Mouse (Mus musculus): ENCODE data around the gene Ifitm3.

The Ifitm3 gene

DNA sequence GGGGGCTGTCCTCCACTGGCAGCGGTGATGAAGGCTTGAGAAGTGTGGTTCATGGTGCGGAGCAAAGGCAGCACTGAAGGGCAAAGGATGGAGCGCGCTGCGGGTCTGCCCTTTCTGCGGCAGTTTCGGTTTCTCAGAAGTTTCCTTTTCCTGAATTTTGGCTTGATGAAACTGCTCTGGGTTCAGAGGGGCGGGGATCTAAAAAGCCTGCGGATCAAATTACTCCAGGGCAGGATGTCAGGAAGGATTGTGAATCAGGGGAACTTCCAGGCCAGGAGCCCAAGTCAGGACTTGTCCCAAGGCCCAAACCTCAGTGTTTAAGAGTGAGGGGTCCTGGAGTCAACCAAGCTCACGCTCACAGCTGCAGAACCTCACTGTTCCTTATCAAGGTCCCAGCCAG is at the start of gene Ifitm3:
TSS of gene Ifitm3 (minus strand) at position 178 of the 400 bp plus-strand sequence.
- DNase-seq (ENCODE audit: low read depth in 2 of 2, low spot score in 2 of 2), result no peak

DNA sequence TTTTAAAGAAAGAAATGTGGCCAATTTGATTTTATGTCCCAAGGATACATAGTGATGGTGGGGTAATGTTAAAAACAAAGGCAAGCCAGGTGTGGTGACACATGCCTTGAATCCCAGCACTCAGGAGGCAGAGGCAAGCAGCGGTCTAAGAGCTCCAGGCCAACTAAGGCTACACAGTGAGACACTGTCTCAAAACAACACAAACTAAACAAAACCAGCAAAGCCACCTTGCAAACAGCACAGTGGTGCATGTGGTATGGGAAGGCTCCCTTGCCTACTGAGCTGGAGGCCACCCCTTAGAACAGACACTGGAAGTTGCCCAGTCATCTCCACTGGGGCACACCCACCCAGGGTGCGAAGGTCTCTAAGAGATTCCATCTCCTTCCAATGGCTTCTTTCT is 49.4 kb upstream of the Ifitm3 start:
- no peak for DNase-seq (ENCODE audit: low read depth in 2 of 2, low spot score in 2 of 2)

DNA sequence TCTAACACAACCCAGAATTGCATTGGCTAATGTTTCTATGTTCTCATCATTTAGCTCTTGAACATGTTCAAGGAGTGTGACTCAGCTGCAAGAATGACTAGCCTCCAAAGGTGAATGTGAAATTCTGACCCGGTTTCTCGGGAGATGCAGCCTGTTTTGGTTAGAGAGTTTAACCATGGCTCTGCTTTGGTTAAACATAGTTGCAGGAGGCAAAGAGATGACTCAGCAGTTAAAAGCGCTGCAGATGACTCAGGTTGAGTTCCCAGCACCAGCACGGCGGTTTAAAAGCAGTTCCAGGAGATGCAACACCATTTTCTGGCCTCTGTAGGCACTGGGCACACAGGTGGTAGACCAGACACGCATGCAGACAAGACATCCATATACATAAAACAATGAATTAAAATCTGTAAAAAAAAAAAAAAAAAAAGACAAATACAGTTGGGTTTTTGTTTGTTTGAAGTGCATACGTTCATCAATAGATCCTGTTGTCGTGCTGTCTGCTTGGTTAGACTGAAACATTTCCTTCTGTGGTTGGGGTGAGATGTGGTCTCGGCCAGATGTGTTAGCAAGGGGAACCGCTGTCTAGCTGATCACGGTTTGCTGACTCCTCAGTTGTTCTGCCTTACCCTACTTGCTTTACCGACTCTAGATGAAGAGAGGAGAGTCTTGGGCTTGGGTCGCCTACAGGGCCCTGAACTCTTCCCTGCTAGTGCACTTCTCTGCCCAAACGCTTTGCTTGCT is 48.2 kb upstream of the Ifitm3 start:
- peak in 1 of 2 experiments; percentile 38 for DNase-seq (ENCODE audit: low read depth in 2 of 2, low spot score in 2 of 2)

DNA sequence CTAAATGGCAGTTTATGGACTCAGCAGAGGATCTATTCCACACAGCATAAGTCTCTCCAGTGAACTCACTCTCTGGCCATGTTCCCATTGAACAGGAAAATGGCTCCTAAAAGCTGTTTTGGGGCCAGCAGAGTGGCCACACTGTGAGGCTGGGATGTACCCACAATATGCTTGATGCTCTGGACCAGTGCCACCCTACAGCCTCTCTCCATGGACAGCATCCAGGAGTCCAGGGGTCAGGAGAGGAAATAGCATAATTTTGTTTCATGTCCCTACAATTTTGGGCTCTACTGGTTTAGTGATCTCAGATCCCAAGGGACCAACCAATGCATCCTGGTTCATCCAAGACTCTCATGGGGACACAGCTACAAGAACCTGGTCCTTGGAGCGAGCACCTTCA is 47.0 kb upstream of the Ifitm3 start:
- no peak for DNase-seq (ENCODE audit: low read depth in 2 of 2, low spot score in 2 of 2)

DNA sequence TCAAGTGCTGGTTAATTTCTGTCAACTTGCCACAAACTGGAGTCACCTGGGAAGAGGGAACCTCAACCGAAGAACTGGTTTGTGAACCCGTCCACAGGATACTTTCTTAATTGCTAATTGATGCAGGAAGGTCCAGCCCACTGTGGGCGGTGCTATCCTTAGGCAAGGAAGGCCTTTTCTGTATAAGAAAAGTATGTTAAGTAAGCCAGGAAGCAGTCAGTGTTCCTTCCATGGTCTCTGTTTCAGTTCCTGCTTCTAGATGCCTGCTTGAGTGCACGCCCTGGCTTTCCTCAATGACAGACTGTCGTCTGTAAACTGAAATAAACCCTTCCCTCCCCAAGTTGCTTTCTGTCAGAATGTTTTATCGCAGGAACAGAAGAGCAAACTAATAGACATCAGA is 46.4 kb upstream of the Ifitm3 start:
- no peak for DNase-seq (ENCODE audit: low read depth in 2 of 2, low spot score in 2 of 2)

DNA sequence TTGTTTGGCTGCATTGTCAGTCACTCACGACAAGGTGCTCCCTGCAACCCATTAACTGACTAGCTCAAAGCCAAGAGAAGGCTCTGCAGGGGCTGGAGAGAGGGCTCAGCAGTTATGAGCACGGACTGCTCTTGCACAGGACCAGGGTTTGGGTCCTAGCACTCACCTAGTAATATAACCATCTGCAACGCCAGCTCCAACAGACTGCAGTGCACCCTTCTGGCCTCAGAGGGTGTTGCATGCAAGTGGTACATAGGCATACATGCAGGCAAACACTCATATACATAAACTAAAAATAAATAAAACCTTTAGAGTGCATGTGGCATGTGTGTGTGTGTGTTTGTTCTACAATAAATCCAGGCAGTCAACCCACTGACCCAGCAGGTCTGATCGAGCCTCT is 45.2 kb upstream of the Ifitm3 start:
- DNase-seq (ENCODE audit: low read depth in 2 of 2, low spot score in 2 of 2), result no peak

DNA sequence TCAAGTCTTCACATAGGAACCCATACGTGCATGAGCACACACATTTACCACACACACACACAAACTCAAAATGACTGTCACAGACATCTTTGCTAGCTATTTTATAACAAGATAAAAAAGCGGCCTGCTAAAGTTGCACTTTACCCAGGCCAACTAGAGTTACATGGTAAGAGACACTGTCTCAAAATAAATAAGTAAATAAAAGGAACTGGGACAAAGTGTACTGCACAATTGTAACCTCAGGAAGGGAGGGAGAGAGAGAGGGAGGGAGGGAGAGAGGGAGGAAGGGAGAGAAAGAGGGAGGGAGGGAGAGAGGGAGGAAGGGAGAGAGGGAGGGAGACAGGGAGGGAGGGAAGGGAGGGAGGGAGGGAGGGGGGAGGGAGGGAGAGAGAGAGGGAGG is 41.9 kb upstream of the Ifitm3 start:
- DNase-seq (ENCODE audit: low read depth in 2 of 2, low spot score in 2 of 2), result no peak

DNA sequence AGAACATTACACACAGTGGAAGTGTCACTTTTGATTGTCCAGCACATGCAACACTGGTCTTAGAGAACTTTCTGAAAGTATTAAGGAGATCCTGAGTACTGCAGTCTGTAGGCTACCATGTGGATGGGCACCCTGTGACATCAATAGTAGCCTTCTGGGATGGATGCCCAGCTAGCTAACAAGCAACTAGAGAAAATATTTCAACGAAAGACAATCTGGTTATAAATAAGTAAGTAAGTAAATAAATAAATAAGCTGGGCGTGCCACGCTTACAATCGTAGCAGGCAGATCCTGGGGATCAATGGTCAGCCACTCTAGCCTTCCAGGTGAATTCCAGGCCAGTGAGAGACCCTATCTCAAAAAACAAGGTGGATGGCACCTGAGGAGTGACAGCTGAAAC is 41.4 kb upstream of the Ifitm3 start:
- DNase-seq (ENCODE audit: low read depth in 2 of 2, low spot score in 2 of 2), result no peak

DNA sequence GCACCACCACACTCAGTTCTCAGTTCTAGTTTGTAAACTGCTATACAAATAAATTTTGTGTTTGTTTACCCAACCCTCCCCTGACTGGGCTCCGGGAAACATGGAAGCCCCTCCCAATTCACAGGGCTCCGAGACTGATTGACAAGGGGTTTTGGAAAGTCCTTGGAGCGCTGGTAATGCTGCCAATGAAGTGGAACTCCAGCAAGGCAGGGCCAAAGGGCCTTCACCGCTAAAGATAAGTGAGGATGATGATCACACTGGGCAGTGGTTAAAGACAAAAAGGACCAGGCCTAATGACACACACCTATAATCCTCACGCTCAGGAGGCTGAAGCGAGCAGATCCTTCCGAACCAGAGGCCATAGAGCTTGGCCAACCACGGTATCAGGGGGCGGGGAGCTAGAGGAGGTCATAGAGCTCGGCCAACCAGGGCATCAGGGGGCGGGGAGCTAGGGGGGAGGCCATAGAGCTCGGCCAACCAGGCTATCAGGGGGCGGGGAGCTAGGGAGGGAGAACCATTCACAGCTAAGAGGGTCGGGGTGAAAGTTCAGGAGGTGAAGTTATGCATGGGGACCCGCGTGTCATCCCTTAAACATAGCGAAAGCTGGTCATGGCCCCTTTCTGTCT is 40.6 kb upstream of the Ifitm3 start:
- DNase-seq (ENCODE audit: low read depth in 2 of 2, low spot score in 2 of 2), result no peak

DNA sequence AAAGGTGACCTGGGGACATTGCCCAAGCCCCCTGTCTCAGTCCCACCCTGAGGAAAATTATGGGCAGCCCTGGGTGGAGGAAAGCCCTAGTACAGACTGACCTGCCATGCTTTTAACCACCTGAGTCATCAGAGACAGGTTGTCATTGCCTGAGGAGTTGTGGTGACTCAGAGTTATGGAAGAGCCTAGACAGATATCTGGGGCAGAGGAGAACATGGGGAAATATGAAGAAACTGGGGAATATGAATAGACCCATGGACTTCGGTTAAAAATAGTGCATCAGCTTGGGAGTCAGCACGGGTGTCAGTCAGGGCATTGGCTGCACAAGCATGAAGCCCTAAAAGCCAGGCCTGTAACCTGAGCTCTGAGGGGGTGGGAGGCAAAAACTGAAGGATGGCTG is 38.8 kb upstream of the Ifitm3 start:
- DNase-seq (ENCODE audit: low read depth in 2 of 2, low spot score in 2 of 2), result no peak

DNA sequence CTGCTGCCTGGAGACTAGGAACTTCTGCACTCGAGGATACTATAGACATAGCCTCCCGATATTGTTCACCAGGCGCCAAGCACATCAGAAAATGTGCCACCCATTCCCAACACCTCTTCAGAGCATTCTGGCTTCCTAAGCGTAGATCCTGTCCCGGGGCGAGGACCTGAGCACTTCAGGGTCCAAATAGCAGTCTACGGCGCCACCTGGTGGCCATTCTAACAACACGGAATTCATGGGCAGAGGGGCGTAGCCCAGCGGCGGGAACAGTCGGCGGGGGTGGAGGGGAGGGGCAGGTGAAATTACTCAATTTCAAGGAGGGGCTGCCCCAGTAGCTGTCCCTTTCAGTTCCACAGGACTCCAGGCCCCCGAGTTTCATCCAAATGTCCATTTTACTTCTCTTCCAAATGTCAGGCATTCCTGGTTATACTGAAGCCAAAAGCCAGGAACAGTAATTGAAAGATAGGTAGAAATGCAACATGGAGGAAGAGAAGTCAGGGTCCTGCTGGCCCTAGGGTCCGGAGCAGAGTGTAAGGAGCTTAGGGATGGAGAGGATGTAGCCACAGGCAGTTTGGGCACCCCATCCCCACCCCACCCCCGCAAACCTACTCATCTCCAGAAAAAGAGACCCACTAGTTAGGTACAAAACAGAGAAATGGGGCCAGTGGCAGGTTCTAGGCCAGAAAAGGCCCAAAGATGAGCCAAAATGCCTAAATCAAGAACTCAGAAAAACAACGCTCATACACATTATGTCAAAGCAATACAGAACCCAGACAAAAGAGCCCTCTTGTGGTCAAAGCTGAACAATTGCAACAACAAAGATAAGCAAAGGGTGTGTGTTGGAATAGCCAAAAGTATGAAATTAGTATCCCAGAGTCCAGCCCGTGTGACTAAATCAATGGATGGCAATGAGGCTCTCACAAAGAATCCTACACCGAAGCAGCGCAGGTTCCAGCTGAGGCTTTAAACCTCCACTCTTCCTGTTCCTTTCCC is 38.0 kb upstream of the Ifitm3 start:
- peak; percentile 82 to 85 for DNase-seq (ENCODE audit: low read depth in 2 of 2, low spot score in 2 of 2)

DNA sequence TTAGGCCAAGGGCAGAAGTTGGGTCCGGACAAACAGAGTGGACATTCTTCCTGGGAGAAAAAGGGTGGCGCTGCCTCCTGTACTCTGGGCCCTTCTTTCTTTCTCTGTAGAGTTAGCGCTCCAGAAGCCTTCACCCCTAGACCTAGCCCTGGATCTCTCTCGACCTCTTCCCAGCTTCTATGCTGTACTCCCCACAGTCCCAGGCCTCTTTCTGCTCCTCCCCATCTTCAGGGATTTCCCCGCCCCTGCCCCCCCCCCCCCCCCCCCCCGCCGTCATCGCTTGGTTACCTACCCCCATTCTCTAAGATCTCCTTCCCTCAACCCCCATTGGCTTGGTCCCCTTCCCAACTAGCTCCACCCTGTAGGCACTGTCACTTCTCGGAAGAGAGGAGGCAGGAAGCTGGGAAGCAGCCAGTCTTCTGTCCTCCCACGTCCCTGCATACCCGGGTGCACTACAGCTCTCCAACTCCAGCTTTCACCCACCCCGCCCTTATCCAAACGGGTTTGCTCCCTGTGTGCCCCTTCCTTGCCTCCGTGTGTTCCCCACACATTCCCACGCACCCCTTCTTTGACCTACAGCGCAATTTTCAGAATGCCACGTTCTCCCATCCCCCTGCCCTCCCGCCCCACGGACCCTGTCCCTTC is 37.1 kb upstream of the Ifitm3 start:
- no peak for DNase-seq (ENCODE audit: low read depth in 2 of 2, low spot score in 2 of 2)

DNA sequence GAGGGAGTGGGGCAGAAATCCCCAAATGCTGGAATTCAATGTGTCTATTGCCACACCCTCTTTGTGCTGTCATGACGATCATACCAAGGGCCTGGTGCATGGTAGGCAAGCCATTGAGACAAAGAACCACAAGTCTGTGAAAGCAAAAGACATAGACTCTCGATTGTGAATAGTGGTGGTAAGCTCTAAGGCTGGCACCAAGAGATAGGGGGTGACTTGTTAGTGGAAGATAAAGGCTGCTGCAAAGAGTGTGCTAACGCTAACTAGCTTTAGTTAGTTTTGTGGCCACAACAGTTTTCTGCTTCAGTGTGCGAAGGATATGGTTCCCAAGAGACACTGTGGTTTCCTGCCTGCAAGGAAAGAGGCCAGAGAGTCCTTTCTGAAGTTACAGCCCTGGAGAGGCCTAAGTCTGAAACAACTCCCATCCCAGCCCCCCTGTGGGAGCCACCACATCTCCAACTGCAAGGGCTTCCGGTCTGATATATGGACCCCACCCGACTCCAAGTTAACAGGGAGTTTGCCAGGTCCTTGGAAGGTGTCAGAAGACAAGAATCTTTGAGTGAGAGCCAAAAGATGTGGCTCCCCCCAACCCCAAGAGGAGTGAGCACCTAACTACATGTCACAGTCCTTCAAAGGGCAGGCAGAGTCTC is 36.5 kb upstream of the Ifitm3 start:
- no peak for DNase-seq (ENCODE audit: low read depth in 2 of 2, low spot score in 2 of 2)

DNA sequence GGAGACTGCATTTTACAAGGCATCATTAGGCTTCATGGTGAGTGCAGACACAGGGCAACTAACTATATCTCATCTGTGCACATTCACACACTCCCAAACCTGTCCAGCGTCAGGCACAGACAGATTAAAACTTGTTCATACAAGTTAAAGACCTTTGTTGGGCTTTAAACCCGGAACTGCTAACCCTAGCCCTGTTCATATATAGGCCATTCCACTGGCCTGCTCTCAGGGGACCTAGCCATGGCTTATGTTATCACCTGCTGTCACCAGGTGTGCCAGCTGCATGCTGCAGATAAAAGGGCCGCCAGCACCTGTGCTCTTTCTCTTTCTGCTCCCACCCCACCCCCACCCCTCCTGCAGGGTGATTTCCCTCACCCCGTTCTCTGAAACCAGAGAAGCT is 32.0 kb upstream of the Ifitm3 start:
- no peak for DNase-seq (ENCODE audit: low read depth in 2 of 2, low spot score in 2 of 2)

DNA sequence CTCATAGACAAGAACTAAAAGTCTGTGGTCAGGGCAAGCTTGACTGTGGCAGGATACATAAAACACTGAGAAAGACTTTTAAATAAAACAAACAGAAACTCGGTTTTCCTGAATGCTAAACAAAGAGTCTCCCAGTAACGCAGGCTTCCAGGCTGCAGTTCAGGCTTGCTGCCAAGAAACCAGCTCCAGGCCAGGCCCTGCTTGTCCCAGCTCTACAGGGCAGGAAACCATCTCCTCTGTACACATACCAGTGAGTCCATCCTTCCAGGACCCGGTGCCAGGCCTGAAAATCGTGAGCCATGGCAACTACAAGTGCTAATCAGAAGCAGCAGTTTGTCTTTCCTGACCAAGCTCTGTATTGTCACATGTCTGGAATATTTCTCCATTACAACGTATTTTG is 31.1 kb upstream of the Ifitm3 start:
- no peak for DNase-seq (ENCODE audit: low read depth in 2 of 2, low spot score in 2 of 2)

DNA sequence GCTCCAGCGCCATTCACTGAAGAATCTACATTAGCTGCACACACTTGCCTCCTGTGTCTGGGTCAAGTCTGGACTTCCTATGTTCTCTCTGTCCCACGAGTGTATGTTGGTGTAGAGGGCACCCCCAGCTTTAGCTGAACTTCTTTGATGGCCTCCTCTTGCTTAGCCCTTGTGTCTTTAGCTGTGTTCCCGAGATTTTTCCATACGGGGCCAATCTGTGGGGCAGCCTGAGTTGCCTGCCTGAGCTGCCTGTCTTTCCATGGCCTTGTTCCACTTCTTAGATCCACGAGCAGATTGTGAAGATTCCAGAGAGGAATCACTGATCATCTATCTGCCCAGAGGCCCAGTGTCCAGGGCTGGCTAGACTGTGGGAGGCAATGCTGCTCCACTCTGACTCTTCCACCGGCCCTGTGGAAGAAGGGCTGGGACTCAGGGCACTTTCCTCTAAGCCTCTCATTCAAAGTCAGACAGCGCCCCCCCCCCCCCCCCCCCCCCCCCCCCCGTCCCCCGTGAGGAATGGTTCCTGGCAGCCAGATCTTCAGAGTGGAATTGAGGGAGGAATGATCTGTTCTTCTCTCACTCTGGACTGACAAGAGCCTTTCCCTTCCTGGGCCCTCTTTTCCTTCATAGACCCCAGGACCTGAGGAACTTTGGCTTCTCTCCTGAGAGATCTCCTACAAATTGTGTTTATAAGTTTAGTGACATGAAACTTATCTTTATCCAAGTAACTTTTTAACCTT is 30.5 kb upstream of the Ifitm3 start:
- no peak for DNase-seq (ENCODE audit: low read depth in 2 of 2, low spot score in 2 of 2)

DNA sequence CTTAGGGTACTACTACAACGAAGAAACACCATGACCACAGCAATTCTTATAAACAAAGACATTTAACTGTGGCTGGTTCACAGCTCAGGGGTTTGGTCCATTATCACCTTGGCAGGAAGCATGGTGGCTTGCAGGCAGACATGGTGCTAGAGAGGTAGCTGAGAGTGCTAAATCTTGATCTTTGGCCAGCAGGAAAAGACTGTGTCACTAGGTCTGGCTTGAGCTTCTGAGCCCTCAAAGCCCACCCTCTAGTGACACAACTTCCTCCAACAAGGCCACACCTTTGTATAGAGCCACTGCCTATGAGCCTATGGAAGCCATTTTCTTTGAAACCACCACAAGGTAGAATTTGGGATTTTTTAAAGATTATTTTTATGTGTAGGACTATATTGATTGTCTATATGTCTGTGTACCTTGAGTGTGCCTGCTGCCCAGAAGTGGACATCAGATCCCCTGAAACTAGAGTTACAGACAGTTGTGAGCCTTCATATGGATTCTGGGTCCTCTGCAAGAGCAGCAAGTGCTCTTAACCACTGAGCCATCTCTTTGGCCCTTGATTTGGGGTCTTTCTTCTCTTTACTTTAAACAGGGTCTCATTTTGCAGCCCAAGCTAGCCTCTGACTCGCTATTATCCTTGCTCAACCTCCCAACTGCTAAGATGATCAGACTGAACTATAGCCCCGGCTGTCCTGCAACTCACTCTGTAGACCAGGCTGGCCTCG is 29.0 kb upstream of the Ifitm3 start:
- no peak for DNase-seq (ENCODE audit: low read depth in 2 of 2, low spot score in 2 of 2)

DNA sequence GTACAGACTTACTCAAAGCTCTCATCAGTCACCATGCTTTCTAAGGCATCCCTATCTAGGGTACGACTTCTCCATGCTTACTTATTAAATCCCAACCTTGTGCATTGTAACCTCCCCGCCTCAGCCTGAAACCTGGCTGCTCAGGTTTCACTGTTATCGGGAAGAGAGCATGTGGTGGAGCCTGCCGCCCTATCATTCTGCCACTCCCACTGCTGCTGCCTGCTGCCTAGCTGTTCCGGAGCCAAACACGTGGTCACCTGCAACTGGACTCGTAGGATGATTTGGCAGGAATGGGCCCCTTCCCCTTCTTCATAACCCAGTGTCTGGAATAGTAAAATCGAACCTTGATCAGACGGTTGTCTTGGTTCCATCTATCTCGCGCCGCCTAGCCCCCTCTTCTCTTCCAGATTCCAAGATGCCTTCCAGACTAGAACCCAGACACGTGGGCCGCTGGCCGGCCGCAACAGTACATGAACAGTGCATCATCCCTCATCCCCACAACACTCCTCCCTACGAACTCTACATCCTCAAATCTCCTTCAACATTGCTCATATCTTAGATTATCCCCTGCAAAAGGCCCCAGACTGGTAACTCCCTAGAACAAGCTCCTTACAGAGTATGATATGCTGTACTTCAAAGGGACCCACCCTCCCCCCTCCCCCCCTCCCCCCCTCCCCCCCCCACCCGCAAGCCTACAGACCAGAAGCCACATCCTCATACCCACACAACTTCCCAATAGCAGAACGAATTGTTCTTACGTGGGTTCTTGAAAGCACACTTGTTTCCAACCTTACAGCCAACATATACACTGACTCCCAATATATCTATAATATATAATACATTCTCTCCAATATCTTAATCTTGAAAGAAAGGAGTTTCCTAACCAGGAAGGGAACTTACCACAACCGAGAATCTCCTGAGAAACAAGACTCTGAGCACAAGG is 27.8 kb upstream of the Ifitm3 start:
- no peak for DNase-seq (ENCODE audit: low read depth in 2 of 2, low spot score in 2 of 2)
